Mouse (Mus musculus) kidney, adult 18-20 months (tissue): ENCODE data around the gene Osbpl10.
A peak's percentile ranks its signal among the peaks of the same experiment; 100 is the strongest.

ENCODE experiments used
- DNase-seq: peaks from one replicate; pipeline ENCODE4 v3.0.0; 2021

The Osbpl10 gene

GRCm38 (mm10) chr9:115096481-115096880, 118.1 kb downstream of the Osbpl10 start:
- DNase-seq: no peak

GRCm38 (mm10) chr9:115097340-115097739, 119.0 kb downstream of the Osbpl10 start:
- DNase-seq: no peak

- no peak for DNase-seq
These were observed 122.0 kb downstream of the Osbpl10 start for GRCm38 (mm10) chr9:115100181-115100915.

GRCm38 (mm10) chr9:115107430-115107829, 129.1 kb downstream of the Osbpl10 start:
- DNase-seq: peak; percentile 17

- no peak for DNase-seq
These were observed 132.3 kb downstream of the Osbpl10 start for GRCm38 (mm10) chr9:115110655-115111054.

- DNase-seq: no peak
These were observed 138.9 kb downstream of the Osbpl10 start for GRCm38 (mm10) chr9:115117314-115117713.

GRCm38 (mm10) chr9:115120276-115120675, 141.9 kb downstream of the Osbpl10 start:
- peak; percentile 74 for DNase-seq

- DNase-seq: peak; percentile 66
These were observed 142.4 kb downstream of the Osbpl10 start for GRCm38 (mm10) chr9:115120678-115121224.

- DNase-seq: no peak
These were observed 149.0 kb downstream of the Osbpl10 start for GRCm38 (mm10) chr9:115127342-115127741.

- no peak for DNase-seq
These were observed 155.6 kb downstream of the Osbpl10 start for GRCm38 (mm10) chr9:115133926-115134325.

- DNase-seq: no peak
These were observed 156.4 kb downstream of the Osbpl10 start for GRCm38 (mm10) chr9:115134736-115135135.

GRCm38 (mm10) chr9:115135352-115135751, 157.0 kb downstream of the Osbpl10 start:
- no peak for DNase-seq

- DNase-seq: no peak
These were observed 159.5 kb downstream of the Osbpl10 start for GRCm38 (mm10) chr9:115137858-115138257.

- no peak for DNase-seq
These were observed 161.4 kb downstream of the Osbpl10 start for GRCm38 (mm10) chr9:115139597-115140332.

- DNase-seq: no peak
These were observed 168.8 kb downstream of the Osbpl10 start for GRCm38 (mm10) chr9:115147141-115147540.

- DNase-seq: no peak
These were observed 169.4 kb downstream of the Osbpl10 start for GRCm38 (mm10) chr9:115147586-115148355.

- no peak for DNase-seq
These were observed 170.8 kb downstream of the Osbpl10 start for GRCm38 (mm10) chr9:115149011-115149756.

- peak; percentile 38 for DNase-seq
These were observed 183.2 kb downstream of the Osbpl10 start for GRCm38 (mm10) chr9:115161591-115161990.

- DNase-seq: peak; percentile 37
These were observed 184.7 kb downstream of the Osbpl10 start for GRCm38 (mm10) chr9:115163031-115163430.

GRCm38 (mm10) chr9:115163693-115164092, 185.3 kb downstream of the Osbpl10 start:
- DNase-seq: no peak

GRCm38 (mm10) chr9:115164351-115164750, 186.0 kb downstream of the Osbpl10 start:
- no peak for DNase-seq

GRCm38 (mm10) chr9:115165996-115166395, 187.6 kb downstream of the Osbpl10 start:
- DNase-seq: no peak
